Comparison of ENCODE assay signal across 9 mouse cellular contexts in genomic region chr4:124847573-124847972, GRCm38 (mm10). TPM values are rescaled to one million over a fixed set of nuclear protein-coding genes. Genes with fewer than 3 reads are reported as not detected.
DNase-seq lines count a peak whose midpoint lies in the region; ATAC-seq and TF ChIP-seq lines count a peak whose summit lies in the region.
"Had no signal": no experiment of that assay in that cellular context is flagged by ENCODE, and none has a peak within 500 bp of the region (broad histone marks: within the 10 kb centered on the region; RNA-seq: fewer than 3 reads in every experiment).

No protein-coding gene starts in this region.

- no peaks in the 10 kb centered on the region for H3K9me3 ChIP-seq in midbrain, embryonic 10.5 days (replicated peaks)
- H3K9me3 ChIP-seq in midbrain, embryonic 16.5 days (replicated peaks; ENCODE audit: control insufficient read depth, low read length, poor library complexity, severe bottlenecking): no peaks in the 10 kb centered on the region
- H3K9me3 ChIP-seq in liver, embryonic 13.5 days (replicated peaks): no peaks in the 10 kb centered on the region
- H3K9me3 ChIP-seq in neural tube, embryonic 13.5 days: no peaks in the 10 kb centered on the region
- H3K9me3 ChIP-seq: embryonic facial prominence, embryonic 13.5 days had no signal

- H3K36me3 ChIP-seq in midbrain, embryonic 10.5 days: peaks cover 44% of the 10 kb centered on the region
- H3K36me3 ChIP-seq in midbrain, embryonic 16.5 days (ENCODE audit: control insufficient read depth, insufficient read depth, low read length): peaks cover 9% of the 10 kb centered on the region; the same call in 1 of the 2 replicates
- peaks cover 38% of the 10 kb centered on the region for H3K36me3 ChIP-seq in liver, embryonic 13.5 days
- peaks cover 20% of the 10 kb centered on the region for H3K36me3 ChIP-seq in neural tube, embryonic 13.5 days

- H3K9ac ChIP-seq in midbrain, embryonic 16.5 days (ENCODE audit: low read depth, low read length): no peak overlapping the region
- no peak overlapping the region for H3K9ac ChIP-seq in liver, embryonic 13.5 days
- H3K9ac ChIP-seq in neural tube, embryonic 13.5 days: 0 out of 2 replicates have a peak overlapping the region, but pooled peaks have one; percentile 17
- H3K9ac ChIP-seq: embryonic facial prominence, embryonic 13.5 days had no signal

- no peak; the same call in 1 of the 2 replicates for TF ChIP-seq CTCF in gastrocnemius, adult 2 months (IDR thresholded peaks at IDR 0.05)

- H3K27ac ChIP-seq in midbrain, embryonic 10.5 days (replicated peaks): 0 out of 2 replicates have a peak overlapping the region, but pooled peaks have one; percentile 13
- H3K27ac ChIP-seq in midbrain, embryonic 16.5 days (ENCODE audit: low read length): no peak overlapping the region
- no peak overlapping the region for H3K27ac ChIP-seq in gastrocnemius, adult 2 months
- no peak overlapping the region for H3K27ac ChIP-seq in liver, embryonic 13.5 days
- no peak overlapping the region; the same call in 1 of the 2 replicates for H3K27ac ChIP-seq in neural tube, embryonic 13.5 days (replicated peaks)
- H3K27ac ChIP-seq: embryonic facial prominence, embryonic 13.5 days had no signal

- H3K4me2 ChIP-seq in midbrain, embryonic 16.5 days (ENCODE audit: low read length): no peak overlapping the region
- no peak overlapping the region for H3K4me2 ChIP-seq in liver, embryonic 13.5 days
- H3K4me2 ChIP-seq in neural tube, embryonic 13.5 days: no peak overlapping the region
- H3K4me2 ChIP-seq: embryonic facial prominence, embryonic 13.5 days had no signal

- no peak overlapping the region; the same call in 1 of the 2 replicates for H3K4me3 ChIP-seq in midbrain, embryonic 10.5 days
- H3K4me3 ChIP-seq in midbrain, embryonic 16.5 days (ENCODE audit: low read depth, low read length): no peak overlapping the region
- no peak overlapping the region for H3K4me3 ChIP-seq in gastrocnemius, adult 2 months
- no peak overlapping the region for H3K4me3 ChIP-seq in liver, embryonic 13.5 days (replicated peaks)
- H3K4me3 ChIP-seq in neural tube, embryonic 13.5 days: no peak overlapping the region
- H3K4me3 ChIP-seq: embryonic facial prominence, embryonic 13.5 days had no signal

- 6% methylated on average over 8 of the region's 8 CpGs for WGBS in midbrain, embryonic 10.5 days
- 2% methylated on average over 8 of the region's 8 CpGs for WGBS in midbrain, embryonic 16.5 days
- WGBS in liver, embryonic 13.5 days (ENCODE audit: insufficient replicate concordance): 8% methylated on average over 8 of the region's 8 CpGs
- WGBS in neural tube, embryonic 13.5 days: 4% methylated on average over 8 of the region's 8 CpGs

- no peak for ATAC-seq in midbrain, embryonic 16.5 days
- ATAC-seq in liver, embryonic 13.5 days (ENCODE audit: low read depth): no peak
- ATAC-seq in neural tube, embryonic 13.5 days (ENCODE audit: low read depth): no peak

- H3K4me1 ChIP-seq in midbrain, embryonic 10.5 days: peaks cover 32% of the 10 kb centered on the region
- peaks cover 23% of the 10 kb centered on the region for H3K4me1 ChIP-seq in midbrain, embryonic 16.5 days (ENCODE audit: control insufficient read depth, insufficient read depth, low read length)
- peaks cover 38% of the 10 kb centered on the region for H3K4me1 ChIP-seq in liver, embryonic 13.5 days (replicated peaks)
- peaks cover 42% of the 10 kb centered on the region for H3K4me1 ChIP-seq in neural tube, embryonic 13.5 days (replicated peaks)

- peak; percentile 87 for DNase-seq in midbrain, embryonic 10.5 days (ENCODE audit: low spot score)
- DNase-seq in cerebellum, adult 9-11 months: peak; percentile 82
- DNase-seq in gastrocnemius, adult 2 months: peak; percentile 85
- peak; percentile 79 for DNase-seq in kidney, postnatal 14 days
- peak; percentile 80 for DNase-seq in liver, embryonic 13.5 days
- DNase-seq in testis, postnatal 10 days (ENCODE audit: low spot score): peak; percentile 91

- no peaks in the 10 kb centered on the region for H3K27me3 ChIP-seq in midbrain, embryonic 10.5 days (ENCODE audit: low read depth, poor library complexity, severe bottlenecking)
- H3K27me3 ChIP-seq in midbrain, embryonic 16.5 days (ENCODE audit: control insufficient read depth, insufficient read depth, low read depth, low read length): no peaks in the 10 kb centered on the region
- H3K27me3 ChIP-seq in liver, embryonic 13.5 days: no peaks in the 10 kb centered on the region
- H3K27me3 ChIP-seq in neural tube, embryonic 13.5 days: no peaks in the 10 kb centered on the region
- H3K27me3 ChIP-seq: embryonic facial prominence, embryonic 13.5 days had no signal

- intact Hi-C loops in gastrocnemius, adult 2 months (cut with DNase I): loop anchor here (1.0 to 5.0 kb wide), 3 partner anchors 45 to 95 kb away; partner anchors contain the start of genes 9930104L06Rik, Cdca8 and Mtf1

RNA-seq across cellular contexts. Expression of gene Yrdc, which starts 2.9 kb away (rescaled TPM):
- 40.0 and 44.0 TPM in 2 replicates for polyA plus RNA-seq in midbrain, embryonic 10.5 days (2016; fragmentation: Nextera tagmentation; extraction: Ambion mirVana)
- 39.1 and 41.6 TPM in 2 replicates for polyA plus RNA-seq in midbrain, embryonic 16.5 days (2015; fragmentation: Nextera tagmentation; extraction: Ambion mirVana)
- 10 to 100 TPM in 1 of 2 experiments, 1 to 10 TPM in 1; 9.4 to 11.4 TPM for total RNA-seq in gastrocnemius, adult 2 months (2021)
- 20.0 and 23.2 TPM in 2 replicates for polyA plus RNA-seq in liver, embryonic 13.5 days (2015; fragmentation: Nextera tagmentation; extraction: Ambion mirVana)
- polyA plus RNA-seq in neural tube, embryonic 13.5 days (2015; fragmentation: Nextera tagmentation; extraction: Ambion mirVana): 39.6 and 46.6 TPM in 2 replicates

RNA-seq across cellular contexts. Expression of gene 1110065P20Rik, which starts 3.4 kb away (rescaled TPM):
- polyA plus RNA-seq in midbrain, embryonic 10.5 days (2016; fragmentation: Nextera tagmentation; extraction: Ambion mirVana): 51.5 and 52.2 TPM in 2 replicates
- polyA plus RNA-seq in midbrain, embryonic 16.5 days (2015; fragmentation: Nextera tagmentation; extraction: Ambion mirVana): 81.9 and 94.4 TPM in 2 replicates
- total RNA-seq in gastrocnemius, adult 2 months (2021): 10 to 100 TPM; 18.4 to 23.0 TPM
- polyA plus RNA-seq in liver, embryonic 13.5 days (2015; fragmentation: Nextera tagmentation; extraction: Ambion mirVana): 12.1 and 15.3 TPM in 2 replicates
- 74.9 and 80.2 TPM in 2 replicates for polyA plus RNA-seq in neural tube, embryonic 13.5 days (2015; fragmentation: Nextera tagmentation; extraction: Ambion mirVana)

RNA-seq across cellular contexts. Expression of gene Maneal, which starts 14.4 kb away (rescaled TPM):
- polyA plus RNA-seq in midbrain, embryonic 10.5 days (2016; fragmentation: Nextera tagmentation; extraction: Ambion mirVana): 4.2 and 4.8 TPM in 2 replicates
- polyA plus RNA-seq in midbrain, embryonic 16.5 days (2015; fragmentation: Nextera tagmentation; extraction: Ambion mirVana): 10.3 and 11.0 TPM in 2 replicates
- total RNA-seq in gastrocnemius, adult 2 months (2021): under 1 TPM; 0.31 to 0.46 TPM
- polyA plus RNA-seq in liver, embryonic 13.5 days (2015; fragmentation: Nextera tagmentation; extraction: Ambion mirVana): 0.03 and 0.05 TPM in 2 replicates
- 8.2 and 10.0 TPM in 2 replicates for polyA plus RNA-seq in neural tube, embryonic 13.5 days (2015; fragmentation: Nextera tagmentation; extraction: Ambion mirVana)

RNA-seq across cellular contexts. Expression of gene Epha10, which starts 33.1 kb away (rescaled TPM):
- 5.1 and 7.9 TPM in 2 replicates for polyA plus RNA-seq in midbrain, embryonic 10.5 days (2016; fragmentation: Nextera tagmentation; extraction: Ambion mirVana)
- 12.7 and 17.0 TPM in 2 replicates for polyA plus RNA-seq in midbrain, embryonic 16.5 days (2015; fragmentation: Nextera tagmentation; extraction: Ambion mirVana)
- total RNA-seq in gastrocnemius, adult 2 months (2021): not detected
- not detected in 2 replicates for polyA plus RNA-seq in liver, embryonic 13.5 days (2015; fragmentation: Nextera tagmentation; extraction: Ambion mirVana)
- polyA plus RNA-seq in neural tube, embryonic 13.5 days (2015; fragmentation: Nextera tagmentation; extraction: Ambion mirVana): 4.7 and 5.3 TPM in 2 replicates

RNA-seq across cellular contexts. Expression of gene Mtf1, which starts 45.7 kb away (rescaled TPM):
- polyA plus RNA-seq in midbrain, embryonic 10.5 days (2016; fragmentation: Nextera tagmentation; extraction: Ambion mirVana): 19.2 and 21.5 TPM in 2 replicates
- polyA plus RNA-seq in midbrain, embryonic 16.5 days (2015; fragmentation: Nextera tagmentation; extraction: Ambion mirVana): 9.9 and 10.9 TPM in 2 replicates
- total RNA-seq in gastrocnemius, adult 2 months (2021): 10 to 100 TPM; 11.9 to 15.7 TPM
- 14.4 and 15.5 TPM in 2 replicates for polyA plus RNA-seq in liver, embryonic 13.5 days (2015; fragmentation: Nextera tagmentation; extraction: Ambion mirVana)
- polyA plus RNA-seq in neural tube, embryonic 13.5 days (2015; fragmentation: Nextera tagmentation; extraction: Ambion mirVana): 11.7 and 12.2 TPM in 2 replicates
